Mouse (Mus musculus): Measurements from ENCODE around the gene 1700029J07Rik. TPM values are rescaled to one million over a fixed set of nuclear protein-coding genes. Genes with fewer than 3 reads are reported as not detected.

Gene 1700029J07Rik
- polyA plus RNA-seq, 2 experiments: 1.9 to 5.2 TPM

DNA sequence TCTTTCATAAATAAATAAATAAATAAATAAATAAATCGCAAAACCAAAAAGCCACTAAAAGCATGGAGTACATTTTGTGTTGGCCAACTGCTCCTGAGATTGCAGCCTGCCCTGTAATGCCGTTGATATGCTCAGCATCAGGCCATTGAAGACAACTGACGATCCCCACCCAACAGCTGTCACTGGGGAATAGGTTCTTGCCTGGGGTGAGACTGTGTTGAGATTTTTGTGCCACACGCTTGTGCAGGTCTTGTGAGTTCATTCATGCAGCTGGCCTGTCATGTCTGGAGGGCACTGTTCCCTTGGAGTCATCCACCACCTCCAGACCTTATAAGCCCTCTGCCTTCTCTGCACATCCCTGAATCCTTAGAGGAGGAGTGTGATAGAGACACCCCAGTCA is 28.8 kb downstream of the 1700029J07Rik start:
- TF ChIP-seq POLR2A (IDR thresholded peaks at IDR 0.05; ENCODE audit: borderline replicate concordance, extremely low read depth, insufficient read depth, insufficient read length): no peak
- Histone ChIP-seq H3K36me3 (ENCODE audit: control insufficient read depth, insufficient read depth, low read length) (no peaks in the 10 kb centered on the region), H3K9me3 (ENCODE audit: control insufficient read depth, low read length) (no peaks in the 10 kb centered on the region), H3K9ac (ENCODE audit: low read depth, low read length, severe bottlenecking) (no peak overlapping the region), H3K27me3 (ENCODE audit: control insufficient read depth, insufficient read depth, low read length) (no peaks in the 10 kb centered on the region), H3K27ac (replicated peaks; ENCODE audit: low read depth, low read length) (no peak overlapping the region), H3K4me1 (ENCODE audit: control insufficient read depth, insufficient read depth, low read length) (no peaks in the 10 kb centered on the region), H3K4me2 (replicated peaks; ENCODE audit: low read depth, low read length, severe bottlenecking) (no peak overlapping the region), H3K4me3 (replicated peaks; ENCODE audit: low read length) (no peak overlapping the region)
- 88% methylated on average over 4 of the region's 4 CpGs for WGBS
- ATAC-seq (ENCODE audit: low FRiP score, low read depth) (no peak), DNase-seq (ENCODE audit: low spot score) (no peak)

GRCm38 (mm10) chr8:45936986-45937385 is 38.1 kb downstream of the 1700029J07Rik start:
- 90% methylated on average over 9 of the region's 9 CpGs for WGBS
- DNase-seq (ENCODE audit: low spot score): no peak

GRCm38 (mm10) chr8:45934582-45935014 is 40.5 kb downstream of the 1700029J07Rik start, which contains the start of gene Ccdc110:
Ccdc110 (plus strand) TSS chr8:45934619.
- H3K9me3 ChIP-seq (ENCODE audit: control insufficient read depth, low read length): no peaks in the 10 kb centered on the region; the same call in 1 of the 2 replicates
- 0 out of 2 replicates have a peak, but pooled peaks cover 3% of the 10 kb centered on the region for H3K4me1 ChIP-seq (ENCODE audit: control insufficient read depth, insufficient read depth, low read length)
- H3K4me3 ChIP-seq (replicated peaks; ENCODE audit: low read length): peak within 1 kb of the TSS; percentile 33
- no peak within 1 kb of the TSS for H3K9ac ChIP-seq (ENCODE audit: low read depth, low read length, severe bottlenecking)
- no peaks in the 10 kb centered on the region for H3K27me3 ChIP-seq (ENCODE audit: control insufficient read depth, insufficient read depth, low read length)
- DNase-seq (ENCODE audit: low spot score) (peak; percentile 95), ATAC-seq (ENCODE audit: low FRiP score, low read depth) (peak; percentile 86)
- TF ChIP-seq POLR2A (IDR thresholded peaks at IDR 0.05; ENCODE audit: borderline replicate concordance, extremely low read depth, insufficient read depth, insufficient read length): peak; percentile 33; the same call in 1 of the 2 replicates
- no peaks in the 10 kb centered on the region for H3K36me3 ChIP-seq (ENCODE audit: control insufficient read depth, insufficient read depth, low read length)
- 3% methylated on average over 23 of the region's 23 CpGs for WGBS
- no peak within 1 kb of the TSS for H3K27ac ChIP-seq (replicated peaks; ENCODE audit: low read depth, low read length)
- peak within 1 kb of the TSS; percentile 56 for H3K4me2 ChIP-seq (replicated peaks; ENCODE audit: low read depth, low read length, severe bottlenecking)

More at GRCm38 (mm10) chr8:45936986-45937385, 38.1 kb downstream of the 1700029J07Rik start:
- H3K4me2 ChIP-seq (replicated peaks; ENCODE audit: low read depth, low read length, severe bottlenecking): no peak overlapping the region
- H3K36me3 ChIP-seq (ENCODE audit: control insufficient read depth, insufficient read depth, low read length): no peaks in the 10 kb centered on the region
- no peak overlapping the region for H3K9ac ChIP-seq (ENCODE audit: low read depth, low read length, severe bottlenecking)
- no peak for ATAC-seq (ENCODE audit: low FRiP score, low read depth)
- no peak overlapping the region for H3K4me3 ChIP-seq (replicated peaks; ENCODE audit: low read length)
- H3K27ac ChIP-seq (replicated peaks; ENCODE audit: low read depth, low read length): no peak overlapping the region
- no peaks in the 10 kb centered on the region for H3K9me3 ChIP-seq (ENCODE audit: control insufficient read depth, low read length)
- no peak for TF ChIP-seq POLR2A (IDR thresholded peaks at IDR 0.05; ENCODE audit: borderline replicate concordance, extremely low read depth, insufficient read depth, insufficient read length)
- H3K27me3 ChIP-seq (ENCODE audit: control insufficient read depth, insufficient read depth, low read length): no peaks in the 10 kb centered on the region
- 0 out of 2 replicates have a peak, but pooled peaks cover 3% of the 10 kb centered on the region for H3K4me1 ChIP-seq (ENCODE audit: control insufficient read depth, insufficient read depth, low read length)

GRCm38 (mm10) chr8:45922116-45922515 is 52.9 kb downstream of the 1700029J07Rik start:
- no peak overlapping the region for H3K4me2 ChIP-seq (replicated peaks; ENCODE audit: low read depth, low read length, severe bottlenecking)
- no peak overlapping the region for H3K9ac ChIP-seq (ENCODE audit: low read depth, low read length, severe bottlenecking)
- H3K9me3 ChIP-seq (ENCODE audit: control insufficient read depth, low read length): no peaks in the 10 kb centered on the region
- TF ChIP-seq POLR2A (IDR thresholded peaks at IDR 0.05; ENCODE audit: borderline replicate concordance, extremely low read depth, insufficient read depth, insufficient read length): no peak
- H3K27me3 ChIP-seq (ENCODE audit: control insufficient read depth, insufficient read depth, low read length): no peaks in the 10 kb centered on the region
- no peak overlapping the region for H3K4me3 ChIP-seq (replicated peaks; ENCODE audit: low read length)
- ATAC-seq (ENCODE audit: low FRiP score, low read depth) (no peak), DNase-seq (ENCODE audit: low spot score) (no peak)
- H3K4me1 ChIP-seq (ENCODE audit: control insufficient read depth, insufficient read depth, low read length): 0 out of 2 replicates have a peak, but pooled peaks cover 3% of the 10 kb centered on the region
- no peak overlapping the region for H3K27ac ChIP-seq (replicated peaks; ENCODE audit: low read depth, low read length)
- H3K36me3 ChIP-seq (ENCODE audit: control insufficient read depth, insufficient read depth, low read length): no peaks in the 10 kb centered on the region
- 95% methylated on average over 7 of the region's 7 CpGs for WGBS

- TF ChIP-seq POLR2A (IDR thresholded peaks at IDR 0.05; ENCODE audit: borderline replicate concordance, extremely low read depth, insufficient read depth, insufficient read length): no peak
- no peak overlapping the region for H3K9ac ChIP-seq (ENCODE audit: low read depth, low read length, severe bottlenecking)
- H3K27me3 ChIP-seq (ENCODE audit: control insufficient read depth, insufficient read depth, low read length): no peaks in the 10 kb centered on the region
- H3K36me3 ChIP-seq (ENCODE audit: control insufficient read depth, insufficient read depth, low read length): no peaks in the 10 kb centered on the region
- H3K9me3 ChIP-seq (ENCODE audit: control insufficient read depth, low read length): no peaks in the 10 kb centered on the region
- H3K27ac ChIP-seq (replicated peaks; ENCODE audit: low read depth, low read length): no peak overlapping the region
- no peak overlapping the region for H3K4me2 ChIP-seq (replicated peaks; ENCODE audit: low read depth, low read length, severe bottlenecking)
- DNase-seq (ENCODE audit: low spot score) (no peak), ATAC-seq (ENCODE audit: low FRiP score, low read depth) (no peak)
- H3K4me3 ChIP-seq (replicated peaks; ENCODE audit: low read length): no peak overlapping the region
- WGBS: 95% methylated on average over 7 of the region's 7 CpGs
- H3K4me1 ChIP-seq (ENCODE audit: control insufficient read depth, insufficient read depth, low read length): peaks cover 6% of the 10 kb centered on the region; the same call in 1 of the 2 replicates
Measured at GRCm38 (mm10) chr8:45920392-45920791, 54.7 kb downstream of the 1700029J07Rik start.

All from limb, embryonic 14.5 days (tissue).